Mouse (Mus musculus) Patski (cell line): ENCODE measurements at regions not wholly inside any gene's neighbourhood (a gene's known extent, or its start where the extent isn't known, plus 50 kb on each side); places are given as distances from the start of the nearest gene placed in this dataset.
"Not testable (repeated sequence)": the region's sequence is repeated elsewhere in the genome, so short reads cannot be mapped to it uniquely, and the experiment has no call there.

Experiments
- ATAC-seq: fragments of 100-300 bp; one replicate; pipeline ENCODE4 v1.8.0; 2021
- CTCF ChIA-PET: fragments of 350-600 bp; sonication (Branson Sonifier 250); formaldehyde crosslinking; loops from one replicate; lab custom pipeline; 2022; ENCODE audit warnings: inconsistent platforms; lab: Charles Lee
- POLR2A ChIA-PET: fragments of 350-600 bp; sonication (Branson Sonifier 250); formaldehyde crosslinking; loops from one replicate; lab custom pipeline; 2022; ENCODE audit warnings: antibody characterized with exemption, inconsistent platforms; lab: Charles Lee
- DNase-seq: peaks from one replicate; pipeline ENCODE4 v3.0.0-alpha.2; 2011; ENCODE audit warnings: low read depth, low spot score
- H3K27me3 ChIP-seq: fragments of 371-371 bp; one replicate; pipeline ENCODE4 v1.5.1; 2021
- CTCF ChIP-seq: fragments of 100-300 bp; IDR thresholded peaks from one replicate; pipeline ENCODE4 v1.5.1; 2021
- in situ Hi-C: fragments of 300-500 bp; cut with MboI; formaldehyde crosslinking; loops from 3 replicates; pipeline ENCODE4 v1.11.1; 2018; ENCODE audit warnings: low pct_unique_long_range_greater_than_20kb, mixed read lengths

- ATAC-seq (no peak), DNase-seq (no peak)
- no peaks in the 10 kb centered on the region for H3K27me3 ChIP-seq
- ChIA-PET POLR2A (no interaction called here), CTCF (no interaction called here)
- in situ Hi-C loops = no loop called here
- TF ChIP-seq CTCF = no peak
Observed at GRCm38 (mm10) chr6:109176876-109177275, 348.4 kb downstream of the Edem1 start.

- CTCF ChIA-PET = no interaction called here
- ATAC-seq = no peak
- in situ Hi-C loops = no loop called here
- POLR2A ChIA-PET = no interaction called here
- TF ChIP-seq CTCF = no peak
- DNase-seq = no peak
- H3K27me3 ChIP-seq = no peaks in the 10 kb centered on the region
Observed at GRCm38 (mm10) chr6:109182878-109183277, 354.4 kb downstream of the Edem1 start.

GRCm38 (mm10) chr6:109193061-109193460, 364.6 kb downstream of the Edem1 start:
- CTCF ChIA-PET = interaction anchor here (1.7 kb wide), 1 partner anchor 12 kb away, joined by 7 read pairs; no protein-coding TSS in a partner anchor
- H3K27me3 ChIP-seq, in situ Hi-C loops, ATAC-seq, DNase-seq, POLR2A ChIA-PET: not testable (repeated sequence)

GRCm38 (mm10) chr6:109193603-109194002, 365.2 kb downstream of the Edem1 start:
- DNase-seq = no peak
- no peaks in the 10 kb centered on the region for H3K27me3 ChIP-seq
- POLR2A ChIA-PET = no interaction called here
- ATAC-seq = no peak
- CTCF ChIA-PET = interaction anchor here (1.7 kb wide), 1 partner anchor 11 kb away, joined by 7 read pairs; no protein-coding TSS in a partner anchor
- TF ChIP-seq CTCF = no peak
- in situ Hi-C loops = no loop called here

- H3K27me3 ChIP-seq = no peaks in the 10 kb centered on the region
- CTCF ChIA-PET = no interaction called here
- POLR2A ChIA-PET = no interaction called here
- DNase-seq (no peak), ATAC-seq (no peak)
- no peak for TF ChIP-seq CTCF
- in situ Hi-C loops = no loop called here
Observed at GRCm38 (mm10) chr6:109209699-109210098, 381.3 kb downstream of the Edem1 start.

- no peak for TF ChIP-seq CTCF
- H3K27me3 ChIP-seq = no peaks in the 10 kb centered on the region
- in situ Hi-C loops = no loop called here
- ChIA-PET POLR2A (no interaction called here), CTCF (no interaction called here)
- ATAC-seq (no peak), DNase-seq (no peak)
Observed at GRCm38 (mm10) chr6:109230391-109230790, 401.9 kb downstream of the Edem1 start.

- CTCF ChIA-PET = no interaction called here
- POLR2A ChIA-PET = interaction anchor here (0.6 kb wide), 1 partner anchor 10 kb away, joined by 3 read pairs; no protein-coding TSS in a partner anchor
- ATAC-seq (no peak), DNase-seq (no peak)
- TF ChIP-seq CTCF = no peak
- in situ Hi-C loops = no loop called here
- no peaks in the 10 kb centered on the region for H3K27me3 ChIP-seq
Observed at GRCm38 (mm10) chr6:109233426-109233825, 405.0 kb downstream of the Edem1 start.

GRCm38 (mm10) chr6:109245666-109246065, 417.2 kb downstream of the Edem1 start:
- no peak for TF ChIP-seq CTCF
- no peak for ATAC-seq
- in situ Hi-C loops = no loop called here
- ChIA-PET POLR2A (no interaction called here), CTCF (no interaction called here)
- no peaks in the 10 kb centered on the region for H3K27me3 ChIP-seq
- no peak for DNase-seq

GRCm38 (mm10) chr6:109246510-109246909, 418.1 kb downstream of the Edem1 start:
- in situ Hi-C loops, DNase-seq, CTCF ChIA-PET, ATAC-seq, POLR2A ChIA-PET, H3K27me3 ChIP-seq: not testable (repeated sequence)
